Mouse (Mus musculus) kidney, adult 2 months (tissue): ENCODE data around the gene Gpr19. TPM values are rescaled to one million over a fixed set of nuclear protein-coding genes. Genes with fewer than 3 reads are reported as not detected.

Experiments
- DNase-seq: peaks from one replicate; pipeline ENCODE4 v3.0.0; 2021
- H3K27ac ChIP-seq: fragments of 200-500 bp; 2 replicates; pipeline ENCODE4 v1.5.1; 2012; ENCODE audit warnings: low read depth, low read length, control low read depth, inconsistent platforms; ENCODE audit not compliant: insufficient read depth
- H3K27me3 ChIP-seq: fragments of 200-500 bp; replicated peaks from 2 replicates; pipeline ENCODE4 v1.6.1; 2012; ENCODE audit warnings: mild to moderate bottlenecking, moderate library complexity, low read length, inconsistent platforms; ENCODE audit not compliant: control insufficient read depth, insufficient read depth
- H3K36me3 ChIP-seq: fragments of 200-500 bp; 2 replicates; pipeline ENCODE4 v1.6.1; 2012; ENCODE audit warnings: mild to moderate bottlenecking, moderate library complexity, low read length, inconsistent platforms; ENCODE audit not compliant: control insufficient read depth, insufficient read depth
- H3K4me1 ChIP-seq: fragments of 200-500 bp; 2 replicates; pipeline ENCODE4 v1.6.1; 2011; ENCODE audit warnings: low read length; ENCODE audit not compliant: control insufficient read depth, insufficient read depth
- H3K4me3 ChIP-seq: fragments of 200-500 bp; 2 replicates; pipeline ENCODE4 v1.5.1; 2011; ENCODE audit warnings: mild to moderate bottlenecking, low read depth, low read length, control low read depth; ENCODE audit not compliant: insufficient read depth
- CTCF ChIP-seq: fragments of 200-500 bp; conservative IDR thresholded peaks from 2 replicates; pipeline ENCODE4 v1.5.1; 2011; ENCODE audit warnings: low read depth, mild to moderate bottlenecking, control low read depth, low read length, moderate library complexity, mixed read lengths; ENCODE audit not compliant: insufficient read depth, insufficient read length
- POLR2A ChIP-seq: fragments of 200-500 bp; IDR thresholded peaks from one replicate; pipeline ENCODE4 v1.6.1; 2011; ENCODE audit warnings: low read depth, low read length, control low read depth
- WGBS: fragments of 180-500 bp; shearing (Covaris S2); methylation state at CpG from one replicate; pipeline ENCODE4 v1.1.7; 2018; 5-methylcytosine and 5-hydroxymethylcytosine counted together
- polyA plus RNA-seq: library from polyadenylated mRNA; depleted of rRNA; stranded (reverse); fragments of >200 nt; gene quantifications from 2 replicates; pipeline ENCODE4 v1.2.3, GENCODE M21; 2012

Gpr19 gene
- polyA plus RNA-seq, 1 experiment = 6.4 TPM

DNA sequence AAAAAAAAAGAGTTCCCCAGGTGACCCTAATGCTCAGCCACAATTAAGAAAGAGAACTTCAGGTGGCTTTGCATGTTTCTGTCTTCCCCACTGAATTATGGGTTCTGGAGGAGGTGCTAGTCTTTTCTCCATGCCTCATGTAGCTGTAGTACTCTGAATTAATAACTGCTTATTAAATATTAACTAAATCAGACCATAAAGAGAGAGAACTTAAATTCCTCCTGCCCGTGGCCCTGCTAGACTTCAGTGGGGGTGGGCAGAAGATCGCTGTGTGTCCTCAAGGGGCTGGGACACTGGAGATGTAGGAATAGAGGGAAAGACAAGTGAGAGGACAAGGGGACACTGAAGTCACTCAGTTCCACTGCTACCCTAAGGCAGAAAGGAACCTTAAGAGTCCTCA lies 26.1 kb downstream of the Gpr19 start:
- H3K27ac ChIP-seq = peak overlapping the region; percentile 78
- DNase-seq = peak; percentile 56
- no peak overlapping the region for H3K4me3 ChIP-seq
- H3K27me3 ChIP-seq = no peaks in the 10 kb centered on the region
- WGBS = 40% methylated on average over 2 of the region's 2 CpGs
- peaks cover 10% of the 10 kb centered on the region for H3K4me1 ChIP-seq
- TF ChIP-seq CTCF (no peak), POLR2A (no peak)
- no peaks in the 10 kb centered on the region; the same call in 1 of the 2 replicates for H3K36me3 ChIP-seq

DNA sequence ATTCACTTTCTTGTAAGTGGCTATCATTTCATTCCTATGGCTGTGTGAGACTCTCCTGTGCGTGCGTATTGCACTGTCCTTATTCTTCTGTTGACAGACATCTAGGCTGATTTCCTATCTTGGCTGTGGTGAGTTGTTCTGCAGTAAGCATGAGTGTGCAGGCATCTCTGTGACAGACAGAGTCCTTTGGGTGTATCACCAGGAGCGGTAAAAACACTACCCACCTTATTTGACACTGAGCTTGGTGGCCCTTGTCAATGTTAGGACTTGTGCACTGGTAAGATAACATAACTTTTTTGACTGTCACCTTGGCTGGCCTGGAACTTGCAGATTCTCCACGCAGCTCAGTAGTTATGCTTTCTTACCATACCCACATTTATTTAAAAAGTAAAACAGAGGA lies 27.5 kb downstream of the Gpr19 start:
- no peak for TF ChIP-seq POLR2A
- no peak for TF ChIP-seq CTCF
- no peak for DNase-seq
- H3K27me3 ChIP-seq = no peaks in the 10 kb centered on the region
- peaks cover 10% of the 10 kb centered on the region for H3K4me1 ChIP-seq
- WGBS = 92% methylated on average over 4 of the region's 4 CpGs
- H3K4me3 ChIP-seq = no peak overlapping the region
- no peak overlapping the region for H3K27ac ChIP-seq
- no peaks in the 10 kb centered on the region; the same call in 1 of the 2 replicates for H3K36me3 ChIP-seq

DNA sequence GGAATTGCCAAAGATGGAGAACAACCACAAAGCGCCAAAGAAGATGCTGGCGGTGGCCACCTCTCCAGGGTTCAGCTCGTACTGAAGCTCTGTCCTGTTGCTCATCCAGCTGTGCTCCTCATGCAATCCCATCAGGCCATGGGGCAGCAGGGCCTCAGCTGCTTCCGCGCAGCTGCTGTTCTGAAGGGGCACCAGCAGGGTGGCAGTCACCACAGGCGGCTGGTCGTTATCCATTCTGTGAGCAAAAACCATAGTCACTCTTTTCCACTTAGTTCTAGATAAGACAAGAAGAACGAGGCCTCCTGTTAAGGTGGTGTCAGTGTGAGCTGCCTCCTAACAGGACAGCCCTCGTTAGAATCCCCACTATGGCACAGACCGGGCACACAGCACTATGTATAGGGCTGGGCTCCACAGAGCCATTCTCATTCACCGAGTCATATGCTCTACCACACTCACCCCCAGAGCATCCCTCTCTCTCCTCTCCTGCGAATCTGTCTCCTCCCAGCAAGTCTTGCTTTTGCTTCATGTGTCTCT lies 28.1 kb downstream of the Gpr19 start:
- no peak overlapping the region for H3K27ac ChIP-seq
- no peaks in the 10 kb centered on the region for H3K27me3 ChIP-seq
- no peaks in the 10 kb centered on the region; the same call in 1 of the 2 replicates for H3K36me3 ChIP-seq
- H3K4me3 ChIP-seq = no peak overlapping the region
- no peak for TF ChIP-seq POLR2A
- TF ChIP-seq CTCF = no peak
- WGBS = 96% methylated on average over 12 of the region's 12 CpGs
- peaks cover 10% of the 10 kb centered on the region for H3K4me1 ChIP-seq
- no peak for DNase-seq

DNA sequence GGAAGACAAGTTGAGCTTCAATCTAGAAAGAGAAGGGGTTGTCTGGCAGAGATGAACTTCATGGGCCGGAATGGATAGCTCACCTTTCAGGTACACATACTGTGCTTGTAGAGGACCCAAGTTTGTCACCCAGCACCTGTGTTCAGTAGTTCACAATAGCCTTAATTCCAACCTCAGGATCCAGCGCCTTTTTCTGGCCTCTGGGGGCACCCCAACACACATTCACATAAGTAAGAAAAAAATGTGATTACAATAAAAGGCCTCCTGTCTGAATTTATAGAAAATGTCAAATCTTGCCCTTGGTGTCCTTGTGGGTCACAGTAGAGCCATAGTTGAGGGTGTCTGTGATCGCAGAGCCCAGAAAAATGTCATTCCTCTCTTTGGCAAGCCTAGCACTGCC lies 31.1 kb downstream of the Gpr19 start:
- 93% methylated on average over 3 of the region's 3 CpGs for WGBS
- H3K36me3 ChIP-seq = no peaks in the 10 kb centered on the region; the same call in 1 of the 2 replicates
- no peak overlapping the region for H3K27ac ChIP-seq
- H3K4me1 ChIP-seq = peaks cover 9% of the 10 kb centered on the region
- no peaks in the 10 kb centered on the region for H3K27me3 ChIP-seq
- TF ChIP-seq POLR2A = no peak
- no peak for TF ChIP-seq CTCF
- H3K4me3 ChIP-seq = no peak overlapping the region
- no peak for DNase-seq

DNA sequence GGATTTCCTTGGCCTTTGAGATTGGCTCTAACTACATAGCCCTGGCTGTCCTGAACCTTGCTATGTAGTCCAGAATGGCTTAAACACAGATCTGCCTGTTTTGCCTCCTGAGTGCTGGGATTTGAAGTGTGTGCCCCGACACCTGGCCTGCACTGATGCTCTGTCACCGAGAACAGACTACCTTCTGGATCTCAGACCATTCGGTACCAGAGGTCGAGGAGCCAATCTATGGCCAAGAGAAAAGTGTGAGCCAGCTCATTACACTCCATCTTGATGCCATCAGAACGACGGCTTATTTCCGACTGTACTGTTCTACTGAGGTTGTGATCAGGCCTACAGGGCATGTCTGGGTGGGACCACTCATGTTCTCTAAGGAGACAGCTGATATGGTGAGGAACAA lies 32.3 kb downstream of the Gpr19 start:
- WGBS = 93% methylated on average over 7 of the region's 7 CpGs
- TF ChIP-seq POLR2A (no peak), CTCF (no peak)
- no peak overlapping the region for H3K27ac ChIP-seq
- no peaks in the 10 kb centered on the region; the same call in 1 of the 2 replicates for H3K4me1 ChIP-seq
- DNase-seq = no peak
- no peak overlapping the region for H3K4me3 ChIP-seq
- H3K27me3 ChIP-seq = no peaks in the 10 kb centered on the region
- no peaks in the 10 kb centered on the region; the same call in 1 of the 2 replicates for H3K36me3 ChIP-seq

DNA sequence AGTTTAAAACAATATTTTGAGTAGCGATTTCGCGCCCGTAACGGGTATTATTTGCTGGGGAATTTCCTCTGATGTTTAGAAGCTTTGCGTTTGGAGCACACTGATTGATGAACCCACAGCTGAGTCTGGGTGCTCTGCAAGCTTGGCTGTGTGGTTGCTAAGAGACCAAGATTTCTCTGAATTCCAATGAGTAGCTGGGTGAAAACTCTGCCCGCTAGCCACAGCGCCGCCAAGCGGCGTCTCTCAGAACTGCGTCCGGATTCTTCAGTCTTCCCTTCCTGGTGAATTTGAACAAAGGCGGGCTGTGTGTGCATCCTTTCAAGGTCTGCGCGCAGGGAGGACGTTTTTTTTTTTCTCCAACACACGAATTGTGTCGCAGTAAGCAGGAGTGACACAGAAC lies 35.2 kb downstream of the Gpr19 start:
- Histone ChIP-seq H3K4me3 (no peak overlapping the region), H3K4me1 (peaks cover under 1% of the 10 kb centered on the region; the same call in 1 of the 2 replicates), H3K27ac (no peak overlapping the region), H3K27me3 (no peaks in the 10 kb centered on the region), H3K36me3 (no peaks in the 10 kb centered on the region)
- DNase-seq = peak; percentile 96
- 2% methylated on average over 19 of the region's 19 CpGs for WGBS
- TF ChIP-seq CTCF (peak; percentile 86), POLR2A (no peak)

DNA sequence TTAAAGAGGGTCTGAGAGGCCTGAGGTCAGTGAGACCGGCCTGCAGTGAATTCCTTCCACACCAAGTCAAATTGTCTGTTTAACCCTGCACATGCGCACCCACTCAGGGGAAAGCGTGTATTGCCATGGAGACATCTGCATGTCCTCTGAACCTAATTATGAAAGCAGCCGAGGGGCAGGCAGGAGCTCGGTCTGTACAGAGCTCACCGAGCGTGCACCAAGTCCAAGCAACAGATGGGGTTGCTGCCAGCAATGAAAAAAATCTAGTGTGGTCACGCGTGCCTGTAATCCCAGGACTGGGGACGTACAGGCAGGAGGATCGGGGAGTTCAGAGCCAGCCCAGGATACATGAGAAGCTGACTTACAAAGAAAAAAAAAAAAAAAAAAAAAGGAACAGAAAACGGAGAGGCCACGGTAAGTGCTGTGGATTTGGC lies 35.7 kb downstream of the Gpr19 start:
- 25% methylated on average over 13 of the region's 13 CpGs for WGBS
- Histone ChIP-seq H3K4me1 (peaks cover 3% of the 10 kb centered on the region; the same call in 1 of the 2 replicates), H3K36me3 (no peaks in the 10 kb centered on the region), H3K27me3 (no peaks in the 10 kb centered on the region), H3K27ac (no peak overlapping the region), H3K4me3 (no peak overlapping the region)
- DNase-seq = peak; percentile 88
- TF ChIP-seq CTCF = no peak
